Mouse (Mus musculus): ENCODE measurements at regions not wholly inside any gene's neighbourhood (a gene's known extent, or its start where the extent isn't known, plus 50 kb on each side); places are given as distances from the start of the nearest gene placed in this dataset.

DNA sequence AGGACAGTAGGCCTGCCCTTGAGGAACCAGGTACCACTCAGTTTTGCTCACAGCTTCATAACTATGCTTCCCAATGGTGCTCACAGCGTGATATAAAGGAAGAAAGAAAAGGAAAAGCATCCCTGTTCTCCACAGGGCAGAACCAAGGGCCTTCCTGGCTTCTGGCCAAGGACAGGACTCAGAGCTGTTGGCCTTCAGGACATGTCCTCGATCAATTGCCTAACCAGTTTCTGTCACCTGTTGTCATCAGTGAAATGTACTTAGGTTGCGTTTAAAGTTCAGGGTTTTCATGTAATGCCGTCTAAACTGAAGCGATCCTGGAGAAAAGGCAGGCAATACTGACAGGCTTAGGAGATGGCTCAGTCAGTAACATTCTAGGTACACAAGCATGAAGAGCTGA is 232.9 kb downstream of the Csl start:
- no peak for TF ChIP-seq CTCF (IDR thresholded peaks at IDR 0.05; ENCODE audit: control insufficient read depth, insufficient read depth, insufficient replicate concordance, low read depth, low read length)
- no peak for TF ChIP-seq POLR2A (IDR thresholded peaks at IDR 0.05; ENCODE audit: control insufficient read depth, low read depth, low read length)
